In the genomic region with DNA sequence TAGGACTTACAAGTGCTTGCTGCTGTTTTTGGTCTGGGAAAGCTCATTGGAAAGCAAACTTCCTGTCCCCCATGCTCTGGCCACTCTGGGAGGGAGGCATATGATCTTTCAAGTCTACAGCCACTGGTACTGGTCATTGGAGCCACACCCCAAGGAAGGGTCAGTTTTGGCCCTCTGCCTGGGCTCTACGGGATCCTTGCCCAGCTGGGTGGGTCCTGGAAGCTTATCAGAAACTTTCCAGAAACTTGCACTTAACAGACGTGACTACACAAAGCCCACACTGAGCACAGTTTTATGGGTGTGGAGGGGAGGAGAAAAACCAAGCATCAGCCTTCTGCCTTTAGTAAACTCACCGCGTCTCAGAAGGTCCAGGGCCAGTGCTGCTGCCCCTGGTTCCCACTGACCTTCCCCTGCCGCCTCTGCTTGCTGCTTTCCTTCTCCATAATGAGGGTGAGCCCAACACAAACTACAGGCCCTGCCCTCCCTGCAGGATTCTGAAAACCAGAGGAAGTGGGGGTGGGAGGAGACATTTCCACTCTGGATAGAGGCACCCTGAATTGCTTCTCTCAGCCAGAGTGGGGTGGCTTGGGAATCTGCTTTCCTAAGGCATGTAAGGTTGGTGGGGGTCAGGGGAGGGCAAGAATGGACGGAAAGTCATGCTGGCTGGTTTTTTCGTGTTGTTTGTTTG, we compare ENCODE assay signal across 8 mouse cellular contexts. TPM values are rescaled to one million over a fixed set of nuclear protein-coding genes. Genes with fewer than 3 reads are reported as not detected.
DNase-seq lines count a peak whose midpoint lies in the region; ATAC-seq and TF ChIP-seq lines count a peak whose summit lies in the region.

No protein-coding gene starts in this region.

- H3K36me3 ChIP-seq in lung, embryonic 14.5 days (ENCODE audit: insufficient read depth): no peaks in the 10 kb centered on the region
- no peaks in the 10 kb centered on the region for H3K36me3 ChIP-seq in hindbrain, embryonic 11.5 days (ENCODE audit: control insufficient read depth, insufficient read depth, low read length)

- H3K27me3 ChIP-seq in lung, embryonic 14.5 days (ENCODE audit: insufficient read depth, low read length): no peaks in the 10 kb centered on the region
- H3K27me3 ChIP-seq in hindbrain, embryonic 11.5 days (ENCODE audit: control insufficient read depth, insufficient read depth, low read length): no peaks in the 10 kb centered on the region

- H3K27ac ChIP-seq in lung, embryonic 14.5 days (ENCODE audit: low read depth): peak overlapping the region; percentile 20; the same call in 1 of the 2 replicates
- no peak overlapping the region for H3K27ac ChIP-seq in hindbrain, embryonic 11.5 days (ENCODE audit: low read depth, low read length)

- no peak overlapping the region for H3K9ac ChIP-seq in lung, embryonic 14.5 days
- no peak overlapping the region for H3K9ac ChIP-seq in hindbrain, embryonic 11.5 days (ENCODE audit: low read depth, low read length)

- WGBS in lung, embryonic 14.5 days: 50% methylated on average over 7 of the region's 7 CpGs
- WGBS in hindbrain, embryonic 11.5 days: 78% methylated on average over 7 of the region's 7 CpGs

- H3K9me3 ChIP-seq in lung, embryonic 14.5 days (ENCODE audit: low read depth, low read length): no peaks in the 10 kb centered on the region; the same call in 1 of the 2 replicates
- H3K9me3 ChIP-seq in hindbrain, embryonic 11.5 days (ENCODE audit: control insufficient read depth, low read length): no peaks in the 10 kb centered on the region

- H3K4me3 ChIP-seq in lung, embryonic 14.5 days (ENCODE audit: low read depth, low read length): no peak overlapping the region
- no peak overlapping the region for H3K4me3 ChIP-seq in hindbrain, embryonic 11.5 days (ENCODE audit: low read depth, low read length)

- peak; percentile 54 for ATAC-seq in lung, embryonic 14.5 days (ENCODE audit: insufficient read depth)
- no peak for ATAC-seq in hindbrain, embryonic 11.5 days (ENCODE audit: low FRiP score)

- H3K4me2 ChIP-seq in lung, embryonic 14.5 days: no peak overlapping the region
- no peak overlapping the region for H3K4me2 ChIP-seq in hindbrain, embryonic 11.5 days (replicated peaks; ENCODE audit: low read depth, low read length)

- peak; percentile 79 for DNase-seq in NIH3T3 (ENCODE audit: low read depth)
- DNase-seq in fibroblast of lung, adult 2 months (ENCODE audit: low read depth): peak; percentile 75
- DNase-seq in heart, postnatal 4 days: peak; percentile 88
- DNase-seq in lung, embryonic 14.5 days: peak; percentile 69
- DNase-seq in urinary bladder, postnatal 4 days (ENCODE audit: low spot score in 2 of 2): peak; percentile 74 to 76
- DNase-seq in layer of hippocampus, postnatal 25 days (ENCODE audit: extremely low spot score in 1 of 2, low spot score in 1 of 2): no peak
- DNase-seq in hindbrain, embryonic 11.5 days (ENCODE audit: low spot score): no peak
- DNase-seq in layer of hippocampus, adult 9-11 months: no peak

- TF ChIP-seq CTCF in lung, embryonic 14.5 days (IDR thresholded peaks at IDR 0.05; ENCODE audit: low read depth): no peak

- H3K4me1 ChIP-seq in lung, embryonic 14.5 days (ENCODE audit: insufficient read depth): peaks cover 3% of the 10 kb centered on the region; the same call in 1 of the 2 replicates
- no peaks in the 10 kb centered on the region for H3K4me1 ChIP-seq in hindbrain, embryonic 11.5 days (replicated peaks; ENCODE audit: control insufficient read depth, insufficient read depth, low read length)

RNA-seq across cellular contexts. Expression of a gene that starts 37.1 kb away (rescaled TPM):
- 100 to 1,000 TPM in 1 of 2 experiments, 10 to 100 TPM in 1; 85.4 to 109 TPM for total RNA-seq in heart, postnatal 4 days (2021)
- polyA plus RNA-seq in lung, embryonic 14.5 days (2014; fragmentation: Nextera tagmentation; extraction: Ambion mirVana): 143 and 148 TPM in 2 replicates
- 1 to 10 TPM; 1.1 to 1.4 TPM for total RNA-seq in layer of hippocampus, postnatal 25 days (2021)
- 36.6 and 37.3 TPM in 2 replicates for polyA plus RNA-seq in hindbrain, embryonic 11.5 days (2014; fragmentation: Nextera tagmentation; extraction: Ambion mirVana)

RNA-seq across cellular contexts. Expression of a gene that starts 51.1 kb away (rescaled TPM):
- 10 to 100 TPM; 87.1 to 88.2 TPM for total RNA-seq in heart, postnatal 4 days (2021)
- 10.6 and 13.7 TPM in 2 replicates for polyA plus RNA-seq in lung, embryonic 14.5 days (2014; fragmentation: Nextera tagmentation; extraction: Ambion mirVana)
- total RNA-seq in layer of hippocampus, postnatal 25 days (2021): 100 to 1,000 TPM; 141 to 159 TPM
- 10.4 and 11.8 TPM in 2 replicates for polyA plus RNA-seq in hindbrain, embryonic 11.5 days (2014; fragmentation: Nextera tagmentation; extraction: Ambion mirVana)

Comparison
In these comparisons a context has a peak if more than half of its experiments do, and no peak if none do; other contexts are left out.
1. DNase-seq: peak in NIH3T3 (single experiment), fibroblast of lung, adult 2 months (single experiment), heart, postnatal 4 days (single experiment), lung, embryonic 14.5 days (single experiment) and urinary bladder, postnatal 4 days (2 of 2); none in layer of hippocampus, postnatal 25 days (0 of 2), hindbrain, embryonic 11.5 days (single experiment) and layer of hippocampus, adult 9-11 months (single experiment).
2. RNA of a gene that starts 37.1 kb away (total RNA-seq): 85.4 to 109 TPM in heart, postnatal 4 days; 1.1 to 1.4 TPM in layer of hippocampus, postnatal 25 days; every median in the first group is over 10 times any median in the second.